Comparison of ENCODE assay signal across 30 mouse cellular contexts in genomic region chr10:67793206-67793605, GRCm38 (mm10).
A peak's percentile ranks its signal among the peaks of the same experiment; 100 is the strongest.
DNase-seq lines count a peak whose midpoint lies in the region; ATAC-seq and TF ChIP-seq lines count a peak whose summit lies in the region.
"Had no signal": no experiment of that assay in that cellular context is flagged by ENCODE, and none has a peak within 500 bp of the region (broad histone marks: within the 10 kb centered on the region; RNA-seq: fewer than 3 reads in every experiment).

No protein-coding gene starts in this region.

- TF ChIP-seq CTCF in kidney, postnatal 0 days (IDR thresholded peaks at IDR 0.05; ENCODE audit: low read depth), result no peak
- TF ChIP-seq CTCF in lung, postnatal 0 days (IDR thresholded peaks at IDR 0.05), result no peak

- no peak overlapping the region for H3K9ac ChIP-seq in embryonic facial prominence, embryonic 14.5 days (ENCODE audit: low read depth, low read length)
- H3K9ac ChIP-seq in kidney, postnatal 0 days (ENCODE audit: low read depth, low read length), result no peak overlapping the region
- H3K9ac ChIP-seq in lung, postnatal 0 days (replicated peaks; ENCODE audit: low read depth), result no peak overlapping the region
- H3K9ac ChIP-seq: embryonic facial prominence, embryonic 12.5 days; forebrain, embryonic 12.5 days; forebrain, embryonic 15.5 days; heart, embryonic 12.5 days; heart, embryonic 15.5 days; hindbrain, embryonic 14.5 days had no signal

- H3K4me1 ChIP-seq in embryonic facial prominence, embryonic 14.5 days (ENCODE audit: control insufficient read depth, insufficient read depth, low read length), result no peaks in the 10 kb centered on the region
- H3K4me1 ChIP-seq in embryonic facial prominence, embryonic 10.5 days, result no peaks in the 10 kb centered on the region
- H3K4me1 ChIP-seq in kidney, postnatal 0 days (replicated peaks; ENCODE audit: insufficient read depth, low read length), result 0 out of 2 replicates have a peak, but pooled peaks cover 3% of the 10 kb centered on the region
- peaks cover 1% of the 10 kb centered on the region; the same call in 1 of the 2 replicates for H3K4me1 ChIP-seq in lung, postnatal 0 days (ENCODE audit: insufficient read depth, low read depth, low read length)
- H3K4me1 ChIP-seq: embryonic facial prominence, embryonic 12.5 days; forebrain, embryonic 12.5 days; forebrain, embryonic 15.5 days; heart, embryonic 12.5 days; heart, embryonic 15.5 days; hindbrain, embryonic 10.5 days had no signal

- no peak overlapping the region for H3K4me2 ChIP-seq in embryonic facial prominence, embryonic 14.5 days (ENCODE audit: low read depth, low read length)
- H3K4me2 ChIP-seq in kidney, postnatal 0 days (ENCODE audit: low read length), result no peak overlapping the region
- H3K4me2 ChIP-seq in lung, postnatal 0 days (replicated peaks; ENCODE audit: low read depth, low read length), result no peak overlapping the region
- H3K4me2 ChIP-seq: embryonic facial prominence, embryonic 12.5 days; forebrain, embryonic 12.5 days; forebrain, embryonic 15.5 days; heart, embryonic 12.5 days; heart, embryonic 15.5 days; hindbrain, embryonic 14.5 days had no signal

- no peaks in the 10 kb centered on the region for H3K9me3 ChIP-seq in embryonic facial prominence, embryonic 14.5 days (ENCODE audit: control insufficient read depth, low read length)
- H3K9me3 ChIP-seq in embryonic facial prominence, embryonic 10.5 days, result no peaks in the 10 kb centered on the region
- no peaks in the 10 kb centered on the region for H3K9me3 ChIP-seq in kidney, postnatal 0 days (replicated peaks; ENCODE audit: low read length)
- H3K9me3 ChIP-seq in lung, postnatal 0 days (ENCODE audit: low read length), result no peaks in the 10 kb centered on the region
- H3K9me3 ChIP-seq: embryonic facial prominence, embryonic 12.5 days; forebrain, embryonic 12.5 days; forebrain, embryonic 15.5 days; heart, embryonic 15.5 days; hindbrain, embryonic 10.5 days had no signal

- TF ChIP-seq EP300 in lung, postnatal 0 days (IDR thresholded peaks at IDR 0.05), result no peak

- no peaks in the 10 kb centered on the region for H3K36me3 ChIP-seq in embryonic facial prominence, embryonic 14.5 days (ENCODE audit: control insufficient read depth, insufficient read depth, low read length)
- H3K36me3 ChIP-seq in embryonic facial prominence, embryonic 10.5 days (replicated peaks), result no peaks in the 10 kb centered on the region
- H3K36me3 ChIP-seq in kidney, postnatal 0 days (ENCODE audit: insufficient read depth, low read length), result no peaks in the 10 kb centered on the region
- H3K36me3 ChIP-seq in lung, postnatal 0 days (ENCODE audit: insufficient read depth, low read length), result no peaks in the 10 kb centered on the region
- H3K36me3 ChIP-seq: embryonic facial prominence, embryonic 12.5 days; forebrain, embryonic 12.5 days; forebrain, embryonic 15.5 days; G1E; heart, embryonic 12.5 days; heart, embryonic 15.5 days; hindbrain, embryonic 10.5 days had no signal

- no peaks in the 10 kb centered on the region for H3K27me3 ChIP-seq in embryonic facial prominence, embryonic 14.5 days (replicated peaks; ENCODE audit: control insufficient read depth, insufficient read depth, low read length)
- H3K27me3 ChIP-seq in embryonic facial prominence, embryonic 10.5 days (replicated peaks; ENCODE audit: low read depth, poor library complexity, severe bottlenecking), result no peaks in the 10 kb centered on the region
- H3K27me3 ChIP-seq in kidney, postnatal 0 days (ENCODE audit: insufficient read depth, low read length), result no peaks in the 10 kb centered on the region
- H3K27me3 ChIP-seq in lung, postnatal 0 days (replicated peaks; ENCODE audit: insufficient read depth, low read length), result no peaks in the 10 kb centered on the region
- H3K27me3 ChIP-seq: CH12.LX; embryonic facial prominence, embryonic 12.5 days; forebrain, embryonic 12.5 days; forebrain, embryonic 15.5 days; heart, embryonic 12.5 days; heart, embryonic 15.5 days had no signal

- peak; percentile 30 for DNase-seq in embryonic facial prominence, embryonic 14.5 days (ENCODE audit: low spot score)
- no peak for DNase-seq in embryonic facial prominence, embryonic 10.5 days (ENCODE audit: low spot score)
- DNase-seq in kidney, postnatal 0 days (ENCODE audit: low spot score), result peak; percentile 88
- no peak for DNase-seq in kidney, postnatal 14 days
- peak; percentile 18 for DNase-seq in lung, postnatal 0 days (ENCODE audit: low spot score)
- DNase-seq in lung, adult 18-20 months, result no peak
- DNase-seq in cerebellum, adult 18-20 months, result no peak
- DNase-seq: adrenal gland, adult 2 months; adrenal gland, postnatal 14 days; B cell, adult 2 months; cerebellum, adult 11-12 months; cerebellum, adult 9-10 months; cerebellum, postnatal 14 days; gastrocnemius, postnatal 10 days; gastrocnemius, postnatal 36 days; heart, adult 2 months; heart, postnatal 10 days; heart, postnatal 36 days had no signal

- WGBS in embryonic facial prominence, embryonic 14.5 days, result 58% methylated on average over 3 of the region's 3 CpGs
- WGBS in embryonic facial prominence, embryonic 10.5 days, result 83% methylated on average over 3 of the region's 3 CpGs
- WGBS in kidney, postnatal 0 days, result 51% methylated on average over 3 of the region's 3 CpGs
- 47% methylated on average over 3 of the region's 3 CpGs for WGBS in lung, postnatal 0 days

- no peak overlapping the region for H3K27ac ChIP-seq in embryonic facial prominence, embryonic 14.5 days (replicated peaks; ENCODE audit: low read depth, low read length)
- no peak overlapping the region for H3K27ac ChIP-seq in embryonic facial prominence, embryonic 10.5 days (replicated peaks)
- no peak overlapping the region for H3K27ac ChIP-seq in kidney, postnatal 0 days
- no peak overlapping the region for H3K27ac ChIP-seq in lung, postnatal 0 days (ENCODE audit: low read length)
- H3K27ac ChIP-seq: embryonic facial prominence, embryonic 12.5 days; forebrain, embryonic 12.5 days; forebrain, embryonic 15.5 days; heart, adult 2 months; heart, embryonic 15.5 days; hindbrain, embryonic 10.5 days; hindbrain, embryonic 14.5 days; hindbrain, postnatal 0 days had no signal

- no peak overlapping the region for H3K4me3 ChIP-seq in embryonic facial prominence, embryonic 14.5 days (ENCODE audit: low read depth, low read length)
- no peak overlapping the region for H3K4me3 ChIP-seq in embryonic facial prominence, embryonic 10.5 days
- no peak overlapping the region for H3K4me3 ChIP-seq in kidney, postnatal 0 days (replicated peaks; ENCODE audit: low read depth, low read length)
- no peak overlapping the region for H3K4me3 ChIP-seq in lung, postnatal 0 days (ENCODE audit: low read depth, low read length)
- H3K4me3 ChIP-seq: embryonic facial prominence, embryonic 12.5 days; erythroblast, embryonic 14.5 days; forebrain, embryonic 12.5 days; forebrain, embryonic 15.5 days; heart, adult 2 months; heart, embryonic 12.5 days; heart, embryonic 15.5 days; hindbrain, embryonic 10.5 days had no signal

- ATAC-seq in embryonic facial prominence, embryonic 14.5 days (ENCODE audit: low read depth), result no peak
- no peak for ATAC-seq in kidney, postnatal 0 days (replicated peaks; ENCODE audit: low FRiP score, low read depth)
- ATAC-seq in lung, postnatal 0 days, result no peak
- ATAC-seq: forebrain, embryonic 15.5 days; hindbrain, postnatal 0 days; inflammation-experienced regulatory T-cells, adult 6 months had no signal

Comparison
In these comparisons a context has a peak if more than half of its experiments do, and no peak if none do; other contexts are left out.
1. DNase-seq: peak in embryonic facial prominence, embryonic 14.5 days (single experiment), kidney, postnatal 0 days (single experiment) and lung, postnatal 0 days (single experiment); none in embryonic facial prominence, embryonic 10.5 days (single experiment), kidney, postnatal 14 days (single experiment), lung, adult 18-20 months (0 of 2) and cerebellum, adult 18-20 months (0 of 2).